Mouse (Mus musculus): ENCODE measurements around the gene Pde7b. TPM values are rescaled to one million over a fixed set of nuclear protein-coding genes. Genes with fewer than 3 reads are reported as not detected.

The Pde7b gene
- polyA plus RNA-seq, 1 experiment from 2014 or later, result 1.5 TPM

GRCm38 (mm10) chr10:20379071-20379735, 345.7 kb downstream of the Pde7b start:
- no peak overlapping the region for H3K27ac ChIP-seq (ENCODE audit: low read depth, low read length)
- H3K36me3 ChIP-seq (ENCODE audit: control insufficient read depth, insufficient read depth), result no peaks in the 10 kb centered on the region
- 81% methylated on average over 9 of the region's 9 CpGs for WGBS
- H3K27me3 ChIP-seq (replicated peaks; ENCODE audit: control insufficient read depth, insufficient read depth, low read length), result no peaks in the 10 kb centered on the region
- H3K4me2 ChIP-seq (replicated peaks; ENCODE audit: low read depth), result no peak overlapping the region
- no peaks in the 10 kb centered on the region for H3K4me1 ChIP-seq (replicated peaks; ENCODE audit: control insufficient read depth, insufficient read depth, low read length)
- no peak overlapping the region for H3K9ac ChIP-seq (ENCODE audit: low read depth, low read length)
- H3K4me3 ChIP-seq (ENCODE audit: low read depth, low read length), result no peak overlapping the region
- no peaks in the 10 kb centered on the region for H3K9me3 ChIP-seq (ENCODE audit: control insufficient read depth)
- ATAC-seq, result no peak
- TF ChIP-seq CTCF (IDR thresholded peaks at IDR 0.05; ENCODE audit: low read depth), result no peak

- Histone ChIP-seq H3K36me3 (ENCODE audit: control insufficient read depth, insufficient read depth) (no peaks in the 10 kb centered on the region), H3K9me3 (ENCODE audit: control insufficient read depth) (no peaks in the 10 kb centered on the region), H3K27me3 (replicated peaks; ENCODE audit: control insufficient read depth, insufficient read depth, low read length) (no peaks in the 10 kb centered on the region), H3K4me2 (replicated peaks; ENCODE audit: low read depth) (no peak overlapping the region), H3K4me1 (replicated peaks; ENCODE audit: control insufficient read depth, insufficient read depth, low read length) (no peaks in the 10 kb centered on the region), H3K27ac (ENCODE audit: low read depth, low read length) (no peak overlapping the region), H3K9ac (ENCODE audit: low read depth, low read length) (no peak overlapping the region), H3K4me3 (ENCODE audit: low read depth, low read length) (no peak overlapping the region)
- no peak for TF ChIP-seq CTCF (IDR thresholded peaks at IDR 0.05; ENCODE audit: low read depth)
- WGBS, result 88% methylated on average over 9 of the region's 9 CpGs
- ATAC-seq, result no peak
These were observed 347.3 kb downstream of the Pde7b start for GRCm38 (mm10) chr10:20377621-20378020.

GRCm38 (mm10) chr10:20372046-20372445, 352.8 kb downstream of the Pde7b start:
- TF ChIP-seq CTCF (IDR thresholded peaks at IDR 0.05; ENCODE audit: low read depth), result peak; percentile 30
- Histone ChIP-seq H3K4me3 (ENCODE audit: low read depth, low read length) (no peak overlapping the region), H3K27ac (ENCODE audit: low read depth, low read length) (no peak overlapping the region), H3K9ac (ENCODE audit: low read depth, low read length) (no peak overlapping the region), H3K27me3 (replicated peaks; ENCODE audit: control insufficient read depth, insufficient read depth, low read length) (no peaks in the 10 kb centered on the region), H3K4me1 (replicated peaks; ENCODE audit: control insufficient read depth, insufficient read depth, low read length) (no peaks in the 10 kb centered on the region), H3K36me3 (ENCODE audit: control insufficient read depth, insufficient read depth) (no peaks in the 10 kb centered on the region), H3K4me2 (replicated peaks; ENCODE audit: low read depth) (no peak overlapping the region), H3K9me3 (ENCODE audit: control insufficient read depth) (no peaks in the 10 kb centered on the region)
- ATAC-seq, result no peak
- WGBS, result 95% methylated on average over 5 of the region's 5 CpGs

- TF ChIP-seq CTCF (IDR thresholded peaks at IDR 0.05; ENCODE audit: low read depth), result no peak
- no peak overlapping the region for H3K4me2 ChIP-seq (replicated peaks; ENCODE audit: low read depth)
- no peaks in the 10 kb centered on the region for H3K4me1 ChIP-seq (replicated peaks; ENCODE audit: control insufficient read depth, insufficient read depth, low read length)
- 77% methylated on average over 4 of the region's 4 CpGs for whole genome bisulfite sequencing
- no peak overlapping the region for H3K4me3 ChIP-seq (ENCODE audit: low read depth, low read length)
- no peak overlapping the region for H3K27ac ChIP-seq (ENCODE audit: low read depth, low read length)
- no peak overlapping the region for H3K9ac ChIP-seq (ENCODE audit: low read depth, low read length)
- H3K9me3 ChIP-seq (ENCODE audit: control insufficient read depth), result no peaks in the 10 kb centered on the region
- no peaks in the 10 kb centered on the region for H3K27me3 ChIP-seq (replicated peaks; ENCODE audit: control insufficient read depth, insufficient read depth, low read length)
- ATAC-seq, result no peak
- 0 out of 2 replicates have a peak, but pooled peaks cover 4% of the 10 kb centered on the region for H3K36me3 ChIP-seq (ENCODE audit: control insufficient read depth, insufficient read depth)
These were observed 362.3 kb downstream of the Pde7b start for GRCm38 (mm10) chr10:20362450-20363118.

DNA sequence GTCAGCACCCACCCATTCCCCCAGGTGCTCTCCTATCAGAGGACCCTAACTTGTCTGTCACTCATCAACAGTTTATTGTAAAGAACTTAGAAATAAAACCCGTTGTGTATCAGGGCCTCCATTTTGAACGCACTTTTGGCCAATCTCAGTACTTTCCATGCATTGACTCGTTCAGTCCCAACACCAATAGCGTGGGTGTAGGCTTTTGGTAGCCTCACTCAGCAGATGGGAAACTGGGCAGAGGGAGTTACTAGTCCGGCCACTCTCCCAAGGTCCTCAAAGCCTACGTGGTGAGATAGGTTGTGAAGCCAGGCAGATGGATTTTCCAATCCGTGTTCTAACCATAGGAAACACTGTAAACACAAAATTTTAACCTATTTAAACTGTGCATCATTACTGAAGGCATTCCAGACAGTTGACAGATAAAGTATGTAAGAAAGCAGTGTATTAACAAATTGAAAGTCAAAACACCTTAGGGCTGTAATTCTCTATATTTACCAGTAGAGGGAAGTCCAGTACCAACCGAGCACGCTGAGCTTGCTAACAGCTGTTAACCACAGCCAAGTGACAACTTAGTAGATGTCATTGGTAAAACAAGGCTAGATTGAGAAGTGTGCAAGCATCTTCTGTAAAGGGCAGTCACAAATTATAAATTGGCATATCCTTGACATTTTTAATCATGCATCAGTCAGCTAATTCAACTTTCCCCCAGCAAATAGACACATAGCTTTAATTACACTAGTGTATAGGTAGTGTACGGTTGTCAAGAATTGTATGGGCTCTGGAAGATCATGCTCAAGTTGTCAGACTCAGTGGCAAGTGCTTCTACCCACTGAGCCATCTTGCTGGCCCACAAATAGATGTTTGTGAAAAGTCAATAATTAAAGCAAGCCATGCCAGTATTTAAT, 363.1 kb downstream of the Pde7b start:
- peaks cover 4% of the 10 kb centered on the region; the same call in 1 of the 2 replicates for H3K36me3 ChIP-seq (ENCODE audit: control insufficient read depth, insufficient read depth)
- H3K9ac ChIP-seq (ENCODE audit: low read depth, low read length), result no peak overlapping the region
- no peak overlapping the region for H3K27ac ChIP-seq (ENCODE audit: low read depth, low read length)
- ATAC-seq, result no peak; the same call in 1 of the 2 replicates
- no peaks in the 10 kb centered on the region for H3K27me3 ChIP-seq (replicated peaks; ENCODE audit: control insufficient read depth, insufficient read depth, low read length)
- no peak overlapping the region for H3K4me2 ChIP-seq (replicated peaks; ENCODE audit: low read depth)
- H3K4me3 ChIP-seq (ENCODE audit: low read depth, low read length), result no peak overlapping the region
- H3K4me1 ChIP-seq (replicated peaks; ENCODE audit: control insufficient read depth, insufficient read depth, low read length), result no peaks in the 10 kb centered on the region
- TF ChIP-seq CTCF (IDR thresholded peaks at IDR 0.05; ENCODE audit: low read depth), result peak; percentile 89
- WGBS, result 62% methylated on average over 10 of the region's 10 CpGs
- no peaks in the 10 kb centered on the region for H3K9me3 ChIP-seq (ENCODE audit: control insufficient read depth)

- H3K36me3 ChIP-seq (ENCODE audit: control insufficient read depth, insufficient read depth), result peaks cover 13% of the 10 kb centered on the region
- 83% methylated on average over 2 of the region's 2 CpGs for WGBS
- H3K4me3 ChIP-seq (ENCODE audit: low read depth, low read length), result no peak overlapping the region
- H3K27ac ChIP-seq (ENCODE audit: low read depth, low read length), result no peak overlapping the region
- H3K27me3 ChIP-seq (replicated peaks; ENCODE audit: control insufficient read depth, insufficient read depth, low read length), result no peaks in the 10 kb centered on the region
- no peaks in the 10 kb centered on the region for H3K9me3 ChIP-seq (ENCODE audit: control insufficient read depth)
- H3K4me1 ChIP-seq (replicated peaks; ENCODE audit: control insufficient read depth, insufficient read depth, low read length), result no peaks in the 10 kb centered on the region
- H3K4me2 ChIP-seq (replicated peaks; ENCODE audit: low read depth), result no peak overlapping the region
- H3K9ac ChIP-seq (ENCODE audit: low read depth, low read length), result no peak overlapping the region
- no peak for ATAC-seq
- TF ChIP-seq CTCF (IDR thresholded peaks at IDR 0.05; ENCODE audit: low read depth), result no peak
These were observed 376.0 kb downstream of the Pde7b start for GRCm38 (mm10) chr10:20348894-20349293.

Other genes starting within 250 kb of the Pde7b start
- 3.6 and 4.2 TPM in 2 replicates for gene Ahi1, start 227.5 kb upstream of the Pde7b start, polyA plus RNA-seq (2015; fragmentation: Nextera tagmentation; extraction: Ambion mirVana)

All from intestine, postnatal 0 days (tissue).